Mouse (Mus musculus): Measurements from ENCODE around the gene Acp7.

GRCm38 (mm10) chr7:28672276-28672675 lies 41.1 kb upstream of the Acp7 start:
- TF ChIP-seq CTCF (IDR thresholded peaks at IDR 0.05; ENCODE audit: low read depth) (no peak), EP300 (optimal IDR thresholded peaks at IDR 0.05) (no peak)
